Mouse (Mus musculus) lung, adult 10 weeks (tissue): ENCODE results near the gene Haus5. TPM values are rescaled to one million over a fixed set of nuclear protein-coding genes. Genes with fewer than 3 reads are reported as not detected.

ENCODE experiments used
- polyA plus RNA-seq: library from polyadenylated mRNA; stranded (reverse); fragments of 350-450 nt; fragmentation: Illumina TruSeq; extraction: RNeasy Lipid Tissue Mini Kit (QIAGEN cat#74804); gene quantifications from one replicate; pipeline ENCODE4 v1.2.3, GENCODE M21; 2014; ENCODE audit warnings: low read depth, low replicate concordance; ENCODE audit not compliant: insufficient read depth

The Haus5 gene
- polyA plus RNA-seq = 7.4 TPM

GRCm38 (mm10) chr7:30664529-30665200 lies at the start of gene Haus5:
TSS of gene Haus5 (minus strand) at chr7:30664994.

DNA sequence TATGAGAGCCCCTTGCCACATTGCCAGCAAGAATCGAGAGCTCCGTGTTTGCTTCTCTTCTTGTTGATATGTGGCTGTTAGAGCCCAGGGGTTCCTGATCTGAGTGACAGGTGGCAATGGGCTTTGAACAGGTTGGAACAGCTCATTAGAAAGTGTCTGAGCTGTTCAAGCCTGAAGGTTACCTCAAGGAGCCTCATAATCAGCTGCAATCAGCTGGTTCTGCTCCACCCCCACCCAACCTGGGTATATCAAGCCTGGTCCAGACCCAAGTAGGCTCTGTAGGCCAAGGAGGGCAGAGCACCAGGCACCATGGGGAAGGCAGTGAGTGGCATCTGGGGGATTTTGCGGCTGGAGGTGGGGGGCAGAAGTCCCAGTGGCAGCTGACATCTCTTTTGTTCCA lies 47.1 kb upstream of the Haus5 start, which contains the start of gene Atp4a:
Atp4a (plus strand) TSS at position 268 of the 400 bp plus-strand sequence.

DNA sequence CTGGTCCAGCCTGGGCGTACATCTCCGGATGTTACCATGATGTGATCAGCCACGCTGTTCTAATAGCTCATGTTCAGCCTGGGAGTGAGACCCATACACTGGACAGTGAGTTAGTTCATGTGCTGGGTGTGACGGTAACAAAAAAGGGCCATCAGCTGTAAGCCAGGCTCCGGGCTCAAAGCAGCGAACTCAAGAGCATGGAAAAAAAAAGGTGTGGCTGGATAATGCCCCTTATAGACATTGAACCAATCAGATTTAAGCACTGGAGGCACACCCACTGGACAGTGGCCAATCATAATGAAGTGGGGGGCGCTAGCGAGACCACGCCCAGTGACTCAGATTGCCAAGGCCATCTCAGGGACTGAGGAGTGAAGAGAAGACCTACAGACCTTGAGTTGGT lies 33.8 kb upstream of the Haus5 start, which contains the start of gene 2200002J24Rik:
2200002J24Rik (plus strand) TSS at position 338 of the 400 bp plus-strand sequence.

GRCm38 (mm10) chr7:30671480-30671879 lies 6.7 kb upstream of the Haus5 start, which contains the start of gene Pmis2:
TSS of gene Pmis2 (minus strand) at chr7:30671605.

DNA sequence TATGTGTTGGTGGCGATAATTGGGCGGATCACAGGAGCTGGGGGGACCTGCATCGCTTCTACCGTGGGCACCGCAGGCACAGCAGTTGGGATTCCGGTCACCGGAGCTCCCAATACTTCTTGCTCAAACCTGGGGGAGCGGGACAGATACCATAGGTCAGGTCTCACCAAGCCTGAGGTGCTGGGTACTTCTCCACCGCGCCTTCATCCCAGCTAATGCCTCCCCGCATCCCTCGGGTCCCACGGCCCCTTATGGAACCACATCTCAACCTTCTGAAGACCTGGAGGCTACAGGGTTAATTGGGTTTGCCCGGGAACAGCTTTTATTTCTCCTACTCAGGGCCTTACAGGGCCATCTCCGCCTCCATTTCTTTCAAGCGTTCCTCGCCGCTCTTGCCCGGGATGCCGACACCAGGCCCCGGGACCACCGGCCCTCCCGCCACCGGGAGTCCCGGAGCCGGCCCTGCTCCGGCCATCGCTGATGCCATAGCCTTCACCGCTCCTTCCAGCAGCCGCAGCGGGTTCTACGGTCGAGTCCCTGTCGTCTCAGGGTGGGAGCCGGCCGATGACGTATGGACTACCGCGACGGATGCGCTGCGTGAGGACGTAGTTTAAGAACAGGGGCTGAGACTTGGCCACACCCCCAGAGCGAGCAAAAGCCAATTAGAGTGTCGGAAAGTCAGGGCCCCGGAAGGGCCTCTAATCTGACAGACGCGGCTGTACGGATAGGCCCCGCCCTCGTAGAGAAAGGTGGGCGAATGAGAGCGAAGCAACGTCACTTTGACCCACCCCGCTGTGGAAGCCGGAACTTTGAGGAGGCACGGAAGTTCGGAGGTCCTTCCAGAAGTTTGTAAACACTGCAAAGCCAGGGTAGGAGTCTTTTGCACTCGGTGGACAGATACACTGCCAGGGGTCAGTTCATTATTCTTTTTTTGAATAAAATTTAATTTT lies 14.9 kb downstream of the Haus5 start, which contains the start of gene Rbm42:
Rbm42 (minus strand) TSS at position 727 of the 950 bp plus-strand sequence.

DNA sequence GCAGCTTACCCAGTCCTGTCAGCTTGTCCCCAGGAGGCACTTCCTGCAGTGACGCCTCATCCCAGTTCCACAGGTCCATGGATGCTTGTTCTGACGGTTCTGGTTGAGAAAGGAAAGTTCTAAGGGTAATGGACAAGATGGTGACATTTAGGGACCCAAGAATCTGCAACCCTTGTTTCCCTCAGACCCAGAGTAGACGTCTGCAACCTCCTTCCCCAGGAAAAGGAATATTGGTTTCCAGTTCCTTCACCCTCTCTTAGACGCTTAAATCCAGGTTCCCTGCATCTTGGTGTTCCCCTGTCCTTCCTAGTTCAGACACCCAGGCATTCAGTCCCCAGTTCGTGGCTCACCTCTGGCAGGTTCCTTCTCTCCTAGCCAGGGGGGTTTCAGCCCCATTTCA lies 29.0 kb downstream of the Haus5 start, which contains the start of gene Etv2:
Etv2 (minus strand) TSS at position 101 of the 400 bp plus-strand sequence.

GRCm38 (mm10) chr7:30625530-30626384 lies 39.0 kb downstream of the Haus5 start, which contains the start of gene Cox6b1:
TSS of gene Cox6b1 (minus strand) at chr7:30626151.

DNA sequence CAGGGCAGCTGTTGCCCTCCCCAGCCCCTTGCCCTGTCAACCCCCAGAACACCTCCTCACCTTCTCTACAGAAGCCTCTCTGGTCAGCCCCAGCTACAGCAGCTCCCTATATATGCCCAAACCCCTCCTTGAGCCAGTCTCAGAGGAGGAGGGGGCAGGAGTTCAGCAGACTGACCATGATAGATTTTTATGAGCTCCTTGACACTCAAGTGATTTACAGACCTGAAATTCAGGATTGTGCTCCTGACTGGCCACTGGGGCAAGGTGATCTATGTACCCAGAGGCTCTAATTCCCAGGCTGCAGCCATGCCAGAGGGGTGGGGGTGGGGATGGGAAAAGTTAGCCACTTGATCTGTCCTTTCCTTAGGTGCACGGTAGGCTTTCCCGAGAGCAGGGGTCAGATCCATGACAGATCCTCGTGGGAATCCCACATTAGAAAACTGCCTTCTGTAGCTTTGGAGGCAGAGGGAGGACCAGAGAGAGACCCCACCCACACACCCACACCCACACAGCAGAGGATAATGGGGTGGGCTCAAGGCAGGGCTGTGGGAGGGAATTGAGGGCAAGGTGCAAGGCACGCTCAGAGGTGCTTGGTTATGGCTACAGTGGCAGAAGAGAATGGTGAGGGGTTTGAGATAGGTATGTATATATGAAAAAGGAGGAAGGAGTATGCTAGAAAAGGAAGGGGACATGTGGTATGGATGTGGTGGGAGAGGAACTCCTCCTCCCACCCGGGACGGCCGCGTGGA lies 52.0 kb downstream of the Haus5 start, which contains the start of gene Upk1a:
Upk1a (minus strand) TSS at position 194 of the 749 bp plus-strand sequence.

Other genes starting within 250 kb of the Haus5 start
- gene Hcst, start 245.1 kb downstream of the Haus5 start, polyA plus RNA-seq = 19.1 TPM
- 3.7 TPM for gene Nfkbid, start 243.3 kb downstream of the Haus5 start, polyA plus RNA-seq
- 5.0 TPM for gene Aplp1, start 219.5 kb downstream of the Haus5 start, polyA plus RNA-seq
- gene Kirrel2, start 207.3 kb downstream of the Haus5 start, polyA plus RNA-seq = not detected
- not detected for gene Nphs1, start 206.7 kb downstream of the Haus5 start, polyA plus RNA-seq
- gene Prodh2, start 171.4 kb downstream of the Haus5 start, polyA plus RNA-seq = not detected
- gene Arhgap33, start 129.9 kb downstream of the Haus5 start, polyA plus RNA-seq = 1.8 TPM
- 15.7 TPM for gene Hspb6, start 112.8 kb downstream of the Haus5 start, polyA plus RNA-seq
- 3.8 TPM for gene Proser3, start 112.7 kb downstream of the Haus5 start, polyA plus RNA-seq
- gene Lin37, start 105.2 kb downstream of the Haus5 start, polyA plus RNA-seq = 24.8 TPM
- 48.6 TPM for gene U2af1l4, start 101.7 kb downstream of the Haus5 start, polyA plus RNA-seq
- 3.4 TPM for gene Gm49396, start 101.7 kb downstream of the Haus5 start, polyA plus RNA-seq
- gene Psenen, start 101.4 kb downstream of the Haus5 start, polyA plus RNA-seq = 190 TPM
- gene Igflr1, start 99.6 kb downstream of the Haus5 start, polyA plus RNA-seq = 8.4 TPM
- 8.2 TPM for gene Kmt2b, start 76.3 kb downstream of the Haus5 start, polyA plus RNA-seq
- gene Zbtb32, start 66.1 kb downstream of the Haus5 start, polyA plus RNA-seq = 2.5 TPM
- 2.1 TPM for gene Upk1a, start 52.1 kb downstream of the Haus5 start, polyA plus RNA-seq
- gene Cox6b1, start 38.8 kb downstream of the Haus5 start, polyA plus RNA-seq = 694 TPM
- gene Etv2, start 29.1 kb downstream of the Haus5 start, polyA plus RNA-seq = not detected
- 62.6 TPM for gene Rbm42, start 14.7 kb downstream of the Haus5 start, polyA plus RNA-seq
- not detected for gene Pmis2, start 6.6 kb upstream of the Haus5 start, polyA plus RNA-seq
- gene 2200002J24Rik, start 33.9 kb upstream of the Haus5 start, polyA plus RNA-seq = not detected
- not detected for gene Atp4a, start 47.2 kb upstream of the Haus5 start, polyA plus RNA-seq
- gene Tmem147, start 64.5 kb upstream of the Haus5 start, polyA plus RNA-seq = 100 TPM
- gene Gapdhs, start 78.7 kb upstream of the Haus5 start, polyA plus RNA-seq = not detected
- 17.0 TPM for gene Sbsn, start 86.5 kb upstream of the Haus5 start, polyA plus RNA-seq
- gene Dmkn, start 98.8 kb upstream of the Haus5 start, polyA plus RNA-seq = 66.8 TPM
- not detected for gene Krtdap, start 122.9 kb upstream of the Haus5 start, polyA plus RNA-seq
- 1.6 TPM for gene Ffar2, start 158.8 kb upstream of the Haus5 start, polyA plus RNA-seq
- not detected for gene Ffar3, start 191.2 kb upstream of the Haus5 start, polyA plus RNA-seq
- gene Ffar1, start 196.6 kb upstream of the Haus5 start, polyA plus RNA-seq = 0.51 TPM
- 9.9 TPM for gene Cd22, start 215.3 kb upstream of the Haus5 start, polyA plus RNA-seq
- 1.6 TPM for gene Mag, start 249.9 kb upstream of the Haus5 start, polyA plus RNA-seq